Mouse (Mus musculus) midbrain, postnatal 0 days (tissue): ENCODE results near the gene Eml5. TPM values are rescaled to one million over a fixed set of nuclear protein-coding genes. Genes with fewer than 3 reads are reported as not detected.

ENCODE experiments used
- ATAC-seq: fragments of 200-750 bp; cut with Nextera tagmentation; 2 replicates; pipeline ENCODE4 v1.8.0; 2017; ENCODE audit warnings: moderate number of reproducible peaks, mild to moderate bottlenecking, moderate TSS enrichment, moderate library complexity; ENCODE audit not compliant: low FRiP score
- DNase-seq: peaks from one replicate; pipeline ENCODE4 v3.0.0-alpha.2; 2015; ENCODE audit warnings: low spot score
- H3K27ac ChIP-seq: fragments of 300-500 bp; sonication (generic); 2 replicates; pipeline ENCODE4 v1.5.1; 2014; ENCODE audit warnings: low read depth, mild to moderate bottlenecking, low read length, mixed read lengths
- H3K27me3 ChIP-seq: fragments of 300-500 bp; sonication (generic); 2 replicates; pipeline ENCODE4 v1.6.1; 2014; ENCODE audit warnings: low read length, control low read depth, mixed read lengths; ENCODE audit not compliant: insufficient read depth
- H3K36me3 ChIP-seq: fragments of 300-500 bp; sonication (generic); 2 replicates; pipeline ENCODE4 v1.6.1; 2014; ENCODE audit warnings: low read length, control low read depth, mixed read lengths; ENCODE audit not compliant: insufficient read depth
- H3K4me1 ChIP-seq: fragments of 300-500 bp; sonication (generic); 2 replicates; pipeline ENCODE4 v1.6.1; 2014; ENCODE audit warnings: mild to moderate bottlenecking, control low read depth, antibody characterized with exemption, low read length, mixed read lengths; ENCODE audit not compliant: insufficient read depth
- H3K4me2 ChIP-seq: fragments of 300-500 bp; sonication (generic); 2 replicates; pipeline ENCODE4 v1.6.1; 2014; ENCODE audit warnings: low read depth, mild to moderate bottlenecking, low read length, mixed read lengths; ENCODE audit not compliant: poor library complexity, severe bottlenecking
- H3K4me3 ChIP-seq: fragments of 300-500 bp; sonication (generic); 2 replicates; pipeline ENCODE4 v1.5.1; 2014; ENCODE audit warnings: low read depth, mild to moderate bottlenecking, low read length, moderate library complexity
- H3K9ac ChIP-seq: fragments of 300-500 bp; sonication (generic); replicated peaks from 2 replicates; pipeline ENCODE4 v1.6.1; 2014; ENCODE audit warnings: mild to moderate bottlenecking, low read length, moderate library complexity, mixed read lengths; ENCODE audit not compliant: poor library complexity, severe bottlenecking
- H3K9me3 ChIP-seq: fragments of 300-500 bp; sonication (generic); 2 replicates; pipeline ENCODE4 v1.6.1; 2016; ENCODE audit warnings: low read length, control low read depth
- CTCF ChIP-seq: IDR thresholded peaks from 2 replicates; pipeline ENCODE4 v1.5.1; 2016; ENCODE audit warnings: antibody characterized with exemption, mild to moderate bottlenecking
- WGBS: fragments of 180-500 bp; shearing (Covaris S2); extraction: QIAGEN DNeasy Blood & Tissue Kit; methylation state at CpG from one replicate; pipeline ENCODE4 v1.1.7; 2014; 5-methylcytosine and 5-hydroxymethylcytosine counted together
- polyA plus RNA-seq: library from polyadenylated mRNA; unstranded; fragments of >200 nt; fragmentation: Nextera tagmentation; extraction: Ambion mirVana; gene quantifications from 2 replicates; pipeline ENCODE4 v1.2.1, GENCODE M21; 2015
- total RNA-seq: library from RNA; depleted of rRNA; stranded (reverse); fragments of >200 nt; gene quantifications from 2 replicates; pipeline ENCODE4 v1.2.3, GENCODE M21; 2014

Eml5 gene
- total and polyA plus RNA-seq, 2 experiments from 2014 or later = 13.4 to 28.3 TPM

DNA sequence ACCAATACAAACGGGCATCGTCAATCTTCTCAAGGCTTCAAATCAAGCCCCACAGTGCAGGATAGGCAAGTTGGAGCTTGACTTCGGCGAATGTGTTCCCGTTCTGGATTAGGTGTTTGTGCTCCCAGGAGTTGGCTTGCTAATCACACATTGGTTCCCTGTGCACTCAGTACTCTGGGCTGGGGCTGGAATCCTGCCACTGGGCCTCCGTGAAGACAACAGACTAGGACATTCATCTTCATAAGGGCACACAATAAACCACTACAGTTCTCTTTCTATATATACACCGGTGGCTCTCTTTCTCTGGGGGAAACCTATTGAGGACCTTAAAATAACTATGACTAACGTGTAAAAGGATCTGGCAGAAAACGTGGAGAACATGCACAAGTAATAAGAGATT lies 8.8 kb upstream of the Eml5 start:
- no peak overlapping the region for H3K4me3 ChIP-seq

DNA sequence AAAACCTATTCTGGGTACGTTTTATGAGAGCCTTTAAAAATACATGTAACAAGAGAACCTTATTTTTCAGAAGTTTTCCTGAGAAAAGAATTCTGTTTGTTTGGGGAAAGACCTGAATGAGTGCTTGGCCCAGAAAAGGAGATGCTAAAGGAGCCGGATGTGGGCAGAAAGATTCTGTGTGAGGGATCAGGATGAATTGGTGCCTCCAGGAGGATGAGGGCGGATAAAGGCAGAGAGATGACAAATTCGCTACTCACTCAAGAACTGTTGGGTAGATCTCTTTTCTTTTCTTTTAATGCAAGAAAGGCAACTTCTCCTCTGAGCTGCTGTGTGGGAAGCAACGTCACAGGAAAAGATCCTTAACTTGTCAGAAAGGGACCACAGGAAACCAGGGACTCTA lies 4.2 kb upstream of the Eml5 start:
- Histone ChIP-seq H3K4me1 (no peaks in the 10 kb centered on the region), H3K27me3 (no peaks in the 10 kb centered on the region), H3K27ac (no peak overlapping the region), H3K9me3 (no peaks in the 10 kb centered on the region), H3K4me3 (no peak overlapping the region), H3K36me3 (no peaks in the 10 kb centered on the region), H3K9ac (no peak overlapping the region), H3K4me2 (no peak overlapping the region)
- TF ChIP-seq CTCF = no peak
- no peak for ATAC-seq
- no peak for DNase-seq
- WGBS = 81% methylated on average over 5 of the region's 5 CpGs

More for the DNA sequence above, 8.8 kb upstream of the Eml5 start:
- no peak for DNase-seq
- TF ChIP-seq CTCF = no peak
- WGBS = 71% methylated on average over 9 of the region's 9 CpGs
- H3K4me2 ChIP-seq = no peak overlapping the region
- no peaks in the 10 kb centered on the region for H3K27me3 ChIP-seq
- no peaks in the 10 kb centered on the region for H3K36me3 ChIP-seq
- ATAC-seq = no peak
- H3K9me3 ChIP-seq = no peaks in the 10 kb centered on the region
- H3K27ac ChIP-seq = no peak overlapping the region
- H3K4me1 ChIP-seq = no peaks in the 10 kb centered on the region
- H3K9ac ChIP-seq = no peak overlapping the region

DNA sequence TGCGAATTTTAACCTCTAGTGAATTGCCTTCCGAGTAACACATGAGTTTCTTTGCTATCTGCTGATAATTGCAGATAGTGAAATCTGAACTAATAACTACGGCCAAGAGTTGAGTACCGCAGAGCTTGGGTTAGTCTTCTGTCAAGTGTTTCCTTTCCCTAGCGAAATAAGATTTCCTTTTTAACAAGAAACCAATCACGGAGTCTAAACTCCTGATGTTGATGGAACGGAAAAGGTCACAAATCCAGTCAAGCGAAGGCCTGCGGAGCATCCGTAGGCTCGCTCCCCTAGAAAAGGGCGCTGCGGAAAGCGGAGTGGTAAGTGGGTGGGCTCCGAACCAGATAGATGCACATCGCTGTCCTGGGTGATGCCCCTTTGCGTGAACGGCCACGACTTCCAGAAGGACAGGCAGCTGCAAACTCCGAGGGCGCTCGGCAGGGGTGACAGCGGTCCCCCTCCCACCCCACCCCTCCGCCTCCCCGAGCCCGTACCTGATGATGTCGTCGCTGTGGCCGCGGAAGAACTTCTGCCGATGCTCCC lies 873 bp downstream of the Eml5 start:
- Histone ChIP-seq H3K27me3 (no peaks in the 10 kb centered on the region), H3K9ac (peak overlapping the region; percentile 84), H3K27ac (peak overlapping the region; percentile 88), H3K4me3 (peak overlapping the region; percentile 82), H3K36me3 (no peaks in the 10 kb centered on the region), H3K4me2 (peak overlapping the region; percentile 69), H3K9me3 (no peaks in the 10 kb centered on the region), H3K4me1 (no peaks in the 10 kb centered on the region)
- no peak for TF ChIP-seq CTCF
- ATAC-seq = no peak; the same call in 1 of the 2 replicates
- peak; percentile 34 for DNase-seq
- WGBS = under 1% methylated on average over 31 of the region's 31 CpGs

DNA sequence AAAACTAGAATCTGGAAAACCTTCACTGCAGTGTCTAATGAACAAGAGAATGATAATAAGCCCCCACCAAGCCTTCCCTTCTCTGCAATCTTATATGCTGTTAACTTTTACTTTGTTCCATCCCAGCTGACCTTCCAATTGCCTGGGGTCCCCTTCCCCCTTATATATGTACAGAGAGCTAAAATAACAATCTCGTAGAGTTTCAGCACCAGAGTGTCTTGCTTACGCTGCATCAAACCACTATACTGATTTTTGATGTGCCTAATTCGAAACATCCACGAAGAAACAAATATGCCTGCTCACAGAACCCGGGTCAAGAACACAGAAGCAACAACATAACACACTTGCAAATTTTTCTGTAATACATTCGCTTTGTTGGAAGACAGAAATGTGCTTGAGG lies 1.6 kb downstream of the Eml5 start:
- WGBS = 23% methylated on average over 6 of the region's 6 CpGs
- Histone ChIP-seq H3K4me2 (peak overlapping the region; percentile 69), H3K36me3 (no peaks in the 10 kb centered on the region), H3K9me3 (no peaks in the 10 kb centered on the region), H3K4me3 (peak overlapping the region; percentile 82), H3K9ac (no peak overlapping the region; the same call in 1 of the 2 replicates), H3K27ac (no peak overlapping the region), H3K27me3 (no peaks in the 10 kb centered on the region), H3K4me1 (no peaks in the 10 kb centered on the region)
- no peak for ATAC-seq
- no peak for DNase-seq
- TF ChIP-seq CTCF = no peak

DNA sequence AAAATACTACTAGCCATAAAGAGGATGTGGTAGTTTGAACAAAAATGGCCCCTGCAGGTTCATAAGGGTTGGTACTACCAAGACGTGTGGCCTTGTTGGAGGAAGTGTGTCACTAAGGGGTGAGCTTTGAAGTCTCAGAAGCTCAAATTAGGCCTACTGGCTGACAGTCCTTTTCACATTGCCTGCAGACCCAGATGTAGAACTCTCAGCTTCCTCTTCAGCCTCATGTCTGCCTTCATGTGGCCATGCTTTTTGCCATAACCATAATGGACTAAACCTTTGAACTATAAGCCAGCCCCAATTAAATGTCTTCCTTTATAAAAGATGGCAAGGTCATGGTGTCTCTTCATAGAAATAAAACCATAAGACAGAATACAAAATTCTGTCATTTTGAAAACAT lies 4.5 kb downstream of the Eml5 start:
- no peaks in the 10 kb centered on the region for H3K4me1 ChIP-seq
- ATAC-seq = no peak
- H3K4me2 ChIP-seq = no peak overlapping the region
- H3K4me3 ChIP-seq = no peak overlapping the region
- no peak overlapping the region for H3K9ac ChIP-seq
- no peaks in the 10 kb centered on the region for H3K36me3 ChIP-seq
- DNase-seq = no peak
- H3K27me3 ChIP-seq = no peaks in the 10 kb centered on the region
- H3K27ac ChIP-seq = no peak overlapping the region
- WGBS = 56% methylated on average over 1 of the region's 1 CpGs
- no peak for TF ChIP-seq CTCF
- H3K9me3 ChIP-seq = no peaks in the 10 kb centered on the region

DNA sequence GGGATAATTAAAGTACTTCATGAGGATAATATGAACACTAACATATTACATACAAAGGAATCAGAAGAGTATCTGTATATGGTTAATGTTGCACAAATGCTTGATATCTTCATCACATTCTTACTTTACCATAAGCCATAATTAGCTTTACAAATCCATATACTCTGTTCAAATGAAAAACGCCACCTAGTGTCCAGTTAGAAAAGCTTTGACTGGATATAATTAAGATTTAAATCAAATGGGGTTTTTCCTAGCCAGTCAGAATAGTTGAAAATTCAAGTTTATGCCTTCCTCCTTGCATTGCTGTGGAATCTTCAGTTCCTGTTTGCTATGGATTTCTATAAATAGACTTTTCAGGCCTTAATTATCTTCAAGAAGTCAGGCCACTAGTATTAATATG lies 16.8 kb downstream of the Eml5 start:
- DNase-seq = peak; percentile 62

More for the DNA sequence above, 16.8 kb downstream of the Eml5 start:
- no peaks in the 10 kb centered on the region for H3K27me3 ChIP-seq
- H3K4me3 ChIP-seq = no peak overlapping the region
- no peak overlapping the region for H3K9ac ChIP-seq
- no peaks in the 10 kb centered on the region for H3K4me1 ChIP-seq
- peak; percentile 61 for TF ChIP-seq CTCF
- H3K9me3 ChIP-seq = no peaks in the 10 kb centered on the region
- ATAC-seq = no peak
- WGBS = 7% methylated on average over 1 of the region's 1 CpGs
- H3K36me3 ChIP-seq = no peaks in the 10 kb centered on the region
- H3K27ac ChIP-seq = no peak overlapping the region
- H3K4me2 ChIP-seq = no peak overlapping the region
